Mouse (Mus musculus): Measurements from ENCODE around the gene Camkmt.

Camkmt gene

GRCm38 (mm10) chr17:85489488-85489980, 399.2 kb downstream of the Camkmt start:
- in situ Hi-C loops (cut with MboI, MseI): no loop called here

- in situ Hi-C loops (cut with MboI, MseI): no loop called here
Measured at GRCm38 (mm10) chr17:85491491-85491890, 401.1 kb downstream of the Camkmt start.

GRCm38 (mm10) chr17:85493521-85493920, 403.2 kb downstream of the Camkmt start:
- in situ Hi-C loops (cut with MboI, MseI): no loop called here

- in situ Hi-C loops (cut with MboI, MseI): no loop called here
Measured at GRCm38 (mm10) chr17:85495012-85495754, 404.8 kb downstream of the Camkmt start.

GRCm38 (mm10) chr17:85495871-85496270, 405.5 kb downstream of the Camkmt start:
- in situ Hi-C loops (cut with MboI, MseI): no loop called here

- in situ Hi-C loops (cut with MboI, MseI): loop anchor here (5.0 kb wide), 1 partner anchor 92 kb away; no protein-coding TSS in a partner anchor
Measured at GRCm38 (mm10) chr17:85504888-85505287, 414.5 kb downstream of the Camkmt start.

- in situ Hi-C loops (cut with MboI, MseI): no loop called here
Measured at GRCm38 (mm10) chr17:85506206-85507088, 416.1 kb downstream of the Camkmt start.

GRCm38 (mm10) chr17:85507089-85507460, 416.7 kb downstream of the Camkmt start:
- in situ Hi-C loops (cut with MboI, MseI): no loop called here

Data from regulatory T cell (primary cell).